Mouse (Mus musculus) embryonic fibroblast, embryonic 13.5 days (primary cell): ENCODE data around the gene Sh3bp5. TPM values are rescaled to one million over a fixed set of nuclear protein-coding genes. Genes with fewer than 3 reads are reported as not detected.

Source experiments
- H3K27ac ChIP-seq: 2 replicates; pipeline ENCODE4 v1.5.1; 2012; ENCODE audit warnings: low read length, control low read depth, inconsistent platforms; ENCODE audit not compliant: insufficient read depth
- H3K4me1 ChIP-seq: 2 replicates; pipeline ENCODE4 v1.6.1; 2011; ENCODE audit warnings: low read length; ENCODE audit not compliant: control insufficient read depth, insufficient read depth
- H3K4me3 ChIP-seq: 2 replicates; pipeline ENCODE4 v1.5.1; 2011; ENCODE audit warnings: mild to moderate bottlenecking, control low read depth, low read length; ENCODE audit not compliant: insufficient read depth
- CTCF ChIP-seq: IDR thresholded peaks from 2 replicates; pipeline ENCODE4 v1.5.1; 2011; ENCODE audit warnings: mild to moderate bottlenecking, control low read depth, low read length, moderate library complexity, borderline replicate concordance; ENCODE audit not compliant: insufficient read depth
- POLR2A ChIP-seq: IDR thresholded peaks from 2 replicates; pipeline ENCODE4 v1.6.1; 2011; ENCODE audit warnings: low read depth, mild to moderate bottlenecking, control low read depth, low read length, moderate library complexity
- polyA plus RNA-seq: library from polyadenylated mRNA; stranded (reverse); fragments of >200 nt; gene quantifications from 2 replicates; pipeline ENCODE4 v1.2.4, GENCODE M21; 2011; ENCODE audit warnings: low read depth; ENCODE audit not compliant: missing spikeins, insufficient read length

Gene Sh3bp5
- polyA plus RNA-seq, 1 experiment: 25.0 TPM

GRCm38 (mm10) chr14:31413475-31414086 is 22.3 kb downstream of the Sh3bp5 start:
- Histone ChIP-seq H3K4me3 (no peak overlapping the region), H3K4me1 (no peaks in the 10 kb centered on the region), H3K27ac (no peak overlapping the region)
- TF ChIP-seq CTCF (no peak), POLR2A (no peak)

GRCm38 (mm10) chr14:31412651-31413056 is 23.2 kb downstream of the Sh3bp5 start:
- H3K4me1 ChIP-seq: no peaks in the 10 kb centered on the region; the same call in 1 of the 2 replicates
- no peak for TF ChIP-seq POLR2A
- no peak for TF ChIP-seq CTCF
- H3K4me3 ChIP-seq: no peak overlapping the region
- no peak overlapping the region for H3K27ac ChIP-seq

- TF ChIP-seq POLR2A (no peak), CTCF (no peak)
- Histone ChIP-seq H3K4me1 (peaks cover 2% of the 10 kb centered on the region), H3K27ac (no peak overlapping the region), H3K4me3 (no peak overlapping the region)
These were observed 25.1 kb downstream of the Sh3bp5 start for GRCm38 (mm10) chr14:31410737-31411136.

- H3K27ac ChIP-seq: no peak overlapping the region
- no peak overlapping the region for H3K4me3 ChIP-seq
- H3K4me1 ChIP-seq: peaks cover 3% of the 10 kb centered on the region
- TF ChIP-seq POLR2A (no peak), CTCF (no peak)
These were observed 25.7 kb downstream of the Sh3bp5 start for GRCm38 (mm10) chr14:31410123-31410724.

- no peak overlapping the region for H3K27ac ChIP-seq
- TF ChIP-seq CTCF (no peak), POLR2A (no peak)
- H3K4me3 ChIP-seq: no peak overlapping the region
- H3K4me1 ChIP-seq: peaks cover 9% of the 10 kb centered on the region
These were observed 27.2 kb downstream of the Sh3bp5 start for GRCm38 (mm10) chr14:31408666-31409065.

- H3K4me1 ChIP-seq: peaks cover 12% of the 10 kb centered on the region
- H3K27ac ChIP-seq: no peak overlapping the region
- TF ChIP-seq POLR2A (no peak), CTCF (no peak)
- no peak overlapping the region for H3K4me3 ChIP-seq
These were observed 27.8 kb downstream of the Sh3bp5 start for GRCm38 (mm10) chr14:31407911-31408604.

- H3K4me3 ChIP-seq: no peak overlapping the region
- TF ChIP-seq POLR2A (no peak), CTCF (no peak)
- no peak overlapping the region for H3K27ac ChIP-seq
- H3K4me1 ChIP-seq: peaks cover 17% of the 10 kb centered on the region
These were observed 28.7 kb downstream of the Sh3bp5 start for GRCm38 (mm10) chr14:31407208-31407607.

- no peak overlapping the region for H3K27ac ChIP-seq
- H3K4me1 ChIP-seq: peaks cover 21% of the 10 kb centered on the region
- H3K4me3 ChIP-seq: no peak overlapping the region
- no peak for TF ChIP-seq POLR2A
- no peak for TF ChIP-seq CTCF
These were observed 29.6 kb downstream of the Sh3bp5 start for GRCm38 (mm10) chr14:31406154-31406810.

- TF ChIP-seq POLR2A (no peak), CTCF (no peak)
- Histone ChIP-seq H3K4me3 (no peak overlapping the region), H3K4me1 (peaks cover 26% of the 10 kb centered on the region), H3K27ac (no peak overlapping the region)
These were observed 30.2 kb downstream of the Sh3bp5 start for GRCm38 (mm10) chr14:31405652-31406051.

- TF ChIP-seq POLR2A (no peak), CTCF (no peak)
- Histone ChIP-seq H3K4me3 (no peak overlapping the region), H3K4me1 (peaks cover 29% of the 10 kb centered on the region), H3K27ac (peak overlapping the region; percentile 98)
These were observed 31.2 kb downstream of the Sh3bp5 start for GRCm38 (mm10) chr14:31404663-31405062.
